Mouse (Mus musculus): Measurements from ENCODE around the gene Bend3. TPM values are rescaled to one million over a fixed set of nuclear protein-coding genes. Genes with fewer than 3 reads are reported as not detected.
A peak's percentile ranks its signal among the peaks of the same experiment; 100 is the strongest.

Gene Bend3
- polyA plus RNA-seq, 1 experiment from 2014 or later = 0.96 TPM

GRCm38 (mm10) chr10:43485751-43486268 lies 7.2 kb downstream of the Bend3 start:
- peaks cover 16% of the 10 kb centered on the region for H3K4me1 ChIP-seq (ENCODE audit: control insufficient read depth, low read depth, low read length)
- H3K27ac ChIP-seq (ENCODE audit: low read length) = no peak overlapping the region
- no peak overlapping the region for H3K4me3 ChIP-seq (ENCODE audit: low read depth, low read length)
- no peaks in the 10 kb centered on the region for H3K9me3 ChIP-seq (replicated peaks; ENCODE audit: control insufficient read depth, low read length)
- 56% methylated on average over 6 of the region's 6 CpGs for WGBS (ENCODE audit: insufficient replicate concordance)
- no peaks in the 10 kb centered on the region for H3K27me3 ChIP-seq (ENCODE audit: control insufficient read depth, insufficient read depth, low read depth, low read length)
- H3K9ac ChIP-seq (ENCODE audit: low read depth, low read length) = no peak overlapping the region
- no peaks in the 10 kb centered on the region for H3K36me3 ChIP-seq (ENCODE audit: control insufficient read depth, insufficient read depth)
- no peak overlapping the region for H3K4me2 ChIP-seq (ENCODE audit: low read depth, low read length)
- no peak for ATAC-seq (ENCODE audit: low read depth)

- no peak for ATAC-seq (ENCODE audit: low read depth)
- no peaks in the 10 kb centered on the region for H3K9me3 ChIP-seq (replicated peaks; ENCODE audit: control insufficient read depth, low read length)
- H3K4me2 ChIP-seq (ENCODE audit: low read depth, low read length) = no peak overlapping the region
- 66% methylated on average over 3 of the region's 3 CpGs for WGBS (ENCODE audit: insufficient replicate concordance)
- no peaks in the 10 kb centered on the region for H3K27me3 ChIP-seq (ENCODE audit: control insufficient read depth, insufficient read depth, low read depth, low read length)
- peaks cover 11% of the 10 kb centered on the region for H3K4me1 ChIP-seq (ENCODE audit: control insufficient read depth, low read depth, low read length)
- H3K36me3 ChIP-seq (ENCODE audit: control insufficient read depth, insufficient read depth) = no peaks in the 10 kb centered on the region
- no peak overlapping the region for H3K9ac ChIP-seq (ENCODE audit: low read depth, low read length)
- no peak overlapping the region for H3K27ac ChIP-seq (ENCODE audit: low read length)
- no peak overlapping the region for H3K4me3 ChIP-seq (ENCODE audit: low read depth, low read length)
Measured at GRCm38 (mm10) chr10:43487441-43488010, 8.9 kb downstream of the Bend3 start.

GRCm38 (mm10) chr10:43488258-43488657 lies 9.6 kb downstream of the Bend3 start:
- no peak for ATAC-seq (ENCODE audit: low read depth)
- Histone ChIP-seq H3K9ac (ENCODE audit: low read depth, low read length) (no peak overlapping the region), H3K27ac (ENCODE audit: low read length) (peak overlapping the region; percentile 15; the same call in 1 of the 2 replicates), H3K36me3 (ENCODE audit: control insufficient read depth, insufficient read depth) (no peaks in the 10 kb centered on the region), H3K4me2 (ENCODE audit: low read depth, low read length) (no peak overlapping the region), H3K4me3 (ENCODE audit: low read depth, low read length) (no peak overlapping the region), H3K4me1 (ENCODE audit: control insufficient read depth, low read depth, low read length) (peaks cover 11% of the 10 kb centered on the region), H3K27me3 (ENCODE audit: control insufficient read depth, insufficient read depth, low read depth, low read length) (no peaks in the 10 kb centered on the region), H3K9me3 (replicated peaks; ENCODE audit: control insufficient read depth, low read length) (no peaks in the 10 kb centered on the region)
- WGBS (ENCODE audit: insufficient replicate concordance) = 56% methylated on average over 4 of the region's 4 CpGs

GRCm38 (mm10) chr10:43489139-43489538 lies 10.5 kb downstream of the Bend3 start:
- no peak for ATAC-seq (ENCODE audit: low read depth)
- WGBS (ENCODE audit: insufficient replicate concordance) = 66% methylated on average over 7 of the region's 7 CpGs

GRCm38 (mm10) chr10:43489550-43489949 lies 10.9 kb downstream of the Bend3 start:
- peak; percentile 67 for ATAC-seq (ENCODE audit: low read depth)
- no peak overlapping the region for H3K4me3 ChIP-seq (ENCODE audit: low read depth, low read length)
- H3K27ac ChIP-seq (ENCODE audit: low read length) = peak overlapping the region; percentile 45; the same call in 1 of the 2 replicates
- H3K9me3 ChIP-seq (replicated peaks; ENCODE audit: control insufficient read depth, low read length) = no peaks in the 10 kb centered on the region
- no peak overlapping the region for H3K4me2 ChIP-seq (ENCODE audit: low read depth, low read length)
- 33% methylated on average over 6 of the region's 6 CpGs for WGBS (ENCODE audit: insufficient replicate concordance)
- no peaks in the 10 kb centered on the region for H3K27me3 ChIP-seq (ENCODE audit: control insufficient read depth, insufficient read depth, low read depth, low read length)
- H3K36me3 ChIP-seq (ENCODE audit: control insufficient read depth, insufficient read depth) = no peaks in the 10 kb centered on the region; the same call in 1 of the 2 replicates
- peaks cover 11% of the 10 kb centered on the region for H3K4me1 ChIP-seq (ENCODE audit: control insufficient read depth, low read depth, low read length)
- H3K9ac ChIP-seq (ENCODE audit: low read depth, low read length) = no peak overlapping the region

More at GRCm38 (mm10) chr10:43489139-43489538, 10.5 kb downstream of the Bend3 start:
- Histone ChIP-seq H3K4me2 (ENCODE audit: low read depth, low read length) (no peak overlapping the region), H3K9me3 (replicated peaks; ENCODE audit: control insufficient read depth, low read length) (no peaks in the 10 kb centered on the region), H3K27me3 (ENCODE audit: control insufficient read depth, insufficient read depth, low read depth, low read length) (no peaks in the 10 kb centered on the region), H3K4me3 (ENCODE audit: low read depth, low read length) (no peak overlapping the region), H3K4me1 (ENCODE audit: control insufficient read depth, low read depth, low read length) (peaks cover 11% of the 10 kb centered on the region), H3K9ac (ENCODE audit: low read depth, low read length) (no peak overlapping the region), H3K36me3 (ENCODE audit: control insufficient read depth, insufficient read depth) (no peaks in the 10 kb centered on the region), H3K27ac (ENCODE audit: low read length) (no peak overlapping the region)

DNA sequence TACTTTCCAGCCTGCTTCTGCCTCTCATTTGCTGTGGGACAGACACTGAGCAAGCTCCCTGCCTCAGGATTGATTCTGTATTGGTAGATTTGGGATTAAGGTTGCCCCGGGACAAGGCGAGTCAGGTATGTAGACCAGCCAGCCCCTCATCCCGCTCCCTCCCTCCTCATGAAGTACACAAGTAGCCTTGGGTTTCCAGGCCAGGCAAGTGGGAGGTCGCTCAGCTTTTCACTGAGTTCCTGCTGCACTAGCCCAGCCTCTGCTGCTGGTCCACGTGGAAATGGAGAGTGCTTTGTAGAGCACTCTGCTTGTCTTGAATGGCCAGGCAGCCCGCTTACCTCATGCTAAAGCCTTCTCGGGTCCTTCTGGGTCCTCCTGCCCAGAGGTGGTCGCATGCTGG lies 11.4 kb downstream of the Bend3 start:
- Histone ChIP-seq H3K4me1 (ENCODE audit: control insufficient read depth, low read depth, low read length) (peaks cover 11% of the 10 kb centered on the region), H3K4me2 (ENCODE audit: low read depth, low read length) (no peak overlapping the region), H3K9ac (ENCODE audit: low read depth, low read length) (no peak overlapping the region), H3K27me3 (ENCODE audit: control insufficient read depth, insufficient read depth, low read depth, low read length) (no peaks in the 10 kb centered on the region), H3K36me3 (ENCODE audit: control insufficient read depth, insufficient read depth) (no peaks in the 10 kb centered on the region; the same call in 1 of the 2 replicates), H3K9me3 (replicated peaks; ENCODE audit: control insufficient read depth, low read length) (no peaks in the 10 kb centered on the region), H3K27ac (ENCODE audit: low read length) (peak overlapping the region; percentile 45; the same call in 1 of the 2 replicates), H3K4me3 (ENCODE audit: low read depth, low read length) (no peak overlapping the region)
- WGBS (ENCODE audit: insufficient replicate concordance) = 60% methylated on average over 8 of the region's 8 CpGs
- no peak for ATAC-seq (ENCODE audit: low read depth)

DNA sequence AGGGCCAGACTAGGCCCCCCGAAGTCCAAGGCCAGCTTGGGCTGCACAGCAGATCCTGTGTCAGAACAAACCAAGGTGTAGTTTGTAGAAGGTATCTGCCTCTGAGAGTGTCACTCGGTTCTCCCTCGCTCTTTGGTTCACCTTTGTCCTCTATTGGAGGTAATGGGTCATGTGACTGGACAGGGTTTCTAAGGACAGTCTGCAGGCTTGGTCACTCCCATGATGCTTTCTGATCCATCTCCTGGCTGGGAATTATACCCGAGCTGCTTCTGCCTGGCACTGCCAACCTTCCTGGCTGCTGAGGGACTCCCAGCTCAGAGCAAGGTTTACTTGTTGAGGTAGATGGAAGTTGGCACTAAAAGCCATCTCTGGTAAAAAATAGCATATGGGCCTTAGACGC lies 12.2 kb downstream of the Bend3 start:
- peaks cover 3% of the 10 kb centered on the region; the same call in 1 of the 2 replicates for H3K36me3 ChIP-seq (ENCODE audit: control insufficient read depth, insufficient read depth)
- no peaks in the 10 kb centered on the region for H3K27me3 ChIP-seq (ENCODE audit: control insufficient read depth, insufficient read depth, low read depth, low read length)
- H3K4me3 ChIP-seq (ENCODE audit: low read depth, low read length) = no peak overlapping the region
- H3K9ac ChIP-seq (ENCODE audit: low read depth, low read length) = no peak overlapping the region
- H3K4me1 ChIP-seq (ENCODE audit: control insufficient read depth, low read depth, low read length) = peaks cover 11% of the 10 kb centered on the region
- peak; percentile 72 for ATAC-seq (ENCODE audit: low read depth)
- H3K9me3 ChIP-seq (replicated peaks; ENCODE audit: control insufficient read depth, low read length) = no peaks in the 10 kb centered on the region
- 0 out of 2 replicates have a peak overlapping the region, but pooled peaks have one; percentile 24 for H3K4me2 ChIP-seq (ENCODE audit: low read depth, low read length)
- 65% methylated on average over 5 of the region's 5 CpGs for WGBS (ENCODE audit: insufficient replicate concordance)
- H3K27ac ChIP-seq (ENCODE audit: low read length) = no peak overlapping the region

DNA sequence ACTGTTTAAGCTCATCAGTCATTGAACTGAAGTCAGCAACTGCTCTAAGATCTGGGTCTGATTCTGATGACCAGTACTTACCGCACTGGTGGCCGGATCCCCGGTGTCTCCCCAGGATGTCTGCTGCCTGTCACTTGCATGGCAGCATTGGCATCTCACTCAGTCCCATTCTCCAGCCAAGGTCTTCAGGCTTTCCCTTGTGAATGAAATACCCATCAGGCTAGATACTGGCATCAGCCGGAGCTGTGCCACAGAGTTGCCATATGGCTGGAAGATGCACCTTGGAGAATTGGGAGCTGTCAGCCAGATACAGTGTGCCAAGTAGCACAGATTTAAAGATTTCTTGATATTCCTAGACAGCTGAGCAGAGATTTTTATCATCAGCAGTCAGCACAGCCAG lies 24.0 kb downstream of the Bend3 start:
- Histone ChIP-seq H3K4me3 (ENCODE audit: low read depth, low read length) (no peak overlapping the region), H3K36me3 (ENCODE audit: control insufficient read depth, insufficient read depth) (peaks cover 8% of the 10 kb centered on the region; the same call in 1 of the 2 replicates), H3K27ac (ENCODE audit: low read length) (no peak overlapping the region), H3K9ac (ENCODE audit: low read depth, low read length) (no peak overlapping the region), H3K27me3 (ENCODE audit: control insufficient read depth, insufficient read depth, low read depth, low read length) (no peaks in the 10 kb centered on the region), H3K4me2 (ENCODE audit: low read depth, low read length) (no peak overlapping the region), H3K9me3 (replicated peaks; ENCODE audit: control insufficient read depth, low read length) (no peaks in the 10 kb centered on the region), H3K4me1 (ENCODE audit: control insufficient read depth, low read depth, low read length) (no peaks in the 10 kb centered on the region; the same call in 1 of the 2 replicates)
- no peak for ATAC-seq (ENCODE audit: low read depth)
- WGBS (ENCODE audit: insufficient replicate concordance) = 81% methylated on average over 4 of the region's 4 CpGs

DNA sequence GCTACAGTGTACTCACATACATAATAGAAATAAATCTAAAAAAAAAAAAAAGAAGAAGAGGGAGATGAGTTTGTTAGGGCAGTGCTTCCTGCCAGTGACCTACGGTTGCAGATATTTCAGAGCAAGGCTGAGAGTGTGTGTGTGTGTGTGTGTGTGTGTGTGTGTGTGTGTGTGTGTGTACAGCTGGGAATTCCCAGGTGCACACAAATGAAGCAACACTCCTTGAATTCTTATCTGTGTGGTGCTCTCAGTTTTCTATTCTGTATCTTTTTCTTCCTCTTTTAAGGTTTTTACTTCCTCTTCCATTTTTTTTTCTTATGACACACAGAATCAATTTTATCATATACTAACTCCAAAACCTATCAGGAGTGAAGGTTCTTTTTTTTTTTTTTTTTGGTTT lies 25.7 kb downstream of the Bend3 start:
- Histone ChIP-seq H3K36me3 (ENCODE audit: control insufficient read depth, insufficient read depth) (peaks cover 3% of the 10 kb centered on the region; the same call in 1 of the 2 replicates), H3K4me3 (ENCODE audit: low read depth, low read length) (no peak overlapping the region), H3K4me1 (ENCODE audit: control insufficient read depth, low read depth, low read length) (no peaks in the 10 kb centered on the region; the same call in 1 of the 2 replicates), H3K9me3 (replicated peaks; ENCODE audit: control insufficient read depth, low read length) (no peaks in the 10 kb centered on the region), H3K27me3 (ENCODE audit: control insufficient read depth, insufficient read depth, low read depth, low read length) (no peaks in the 10 kb centered on the region), H3K27ac (ENCODE audit: low read length) (no peak overlapping the region), H3K9ac (ENCODE audit: low read depth, low read length) (no peak overlapping the region), H3K4me2 (ENCODE audit: low read depth, low read length) (no peak overlapping the region)
- WGBS (ENCODE audit: insufficient replicate concordance) = 36% methylated on average over 1 of the region's 1 CpGs
- ATAC-seq (ENCODE audit: low read depth) = no peak

Measured in liver, embryonic 16.5 days (tissue).